Mouse (Mus musculus): ENCODE measurements at regions not wholly inside any gene's neighbourhood (a gene's known extent, or its start where the extent isn't known, plus 50 kb on each side); places are given as distances from the start of the nearest gene placed in this dataset.

GRCm38 (mm10) chr6:140107628-140108027 is 66.4 kb upstream of the Plcz1 start:
- DNase-seq = no peak
- intact Hi-C loops (cut with DNase I) = no loop called here

GRCm38 (mm10) chr6:140106141-140106540 is 64.9 kb upstream of the Plcz1 start:
- intact Hi-C loops (cut with DNase I) = no loop called here
- no peak for DNase-seq

- intact Hi-C loops (cut with DNase I) = no loop called here
- no peak for DNase-seq
Observed at GRCm38 (mm10) chr6:140102043-140102442, 60.8 kb upstream of the Plcz1 start.

- intact Hi-C loops (cut with DNase I) = no loop called here
- DNase-seq = no peak
Observed at GRCm38 (mm10) chr6:140095416-140095815, 54.2 kb upstream of the Plcz1 start.

Measured in heart, postnatal 14 days (tissue).